Mouse (Mus musculus): ENCODE data around the gene Slc38a4.

DNA sequence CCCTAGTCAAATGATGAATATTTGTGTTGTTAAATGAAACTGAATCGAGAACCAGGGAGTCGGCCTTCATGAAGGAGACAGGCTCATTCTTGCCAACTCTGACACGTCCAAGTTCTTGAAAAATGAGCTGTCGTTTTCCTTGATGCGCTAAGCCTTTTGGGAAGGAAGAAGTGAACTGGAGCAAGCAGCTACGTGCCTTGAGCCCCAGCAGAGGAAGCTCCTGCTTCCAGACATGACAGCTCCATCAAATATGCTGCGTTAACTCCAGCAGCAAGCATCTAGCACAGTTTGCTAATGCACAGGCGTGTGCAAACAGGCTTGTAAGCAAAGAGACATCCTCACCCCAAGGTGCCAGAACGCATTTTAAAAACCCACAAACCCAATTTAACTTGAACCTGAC, 80.6 kb downstream of the Slc38a4 start:
- TF ChIP-seq TAL1 (IDR thresholded peaks at IDR 0.05; ENCODE audit: low read length) (no peak), GATA1 (IDR thresholded peaks at IDR 0.05; ENCODE audit: low read length) (no peak)
